Comparison of ENCODE assay signal across 9 mouse cellular contexts in the genomic region with DNA sequence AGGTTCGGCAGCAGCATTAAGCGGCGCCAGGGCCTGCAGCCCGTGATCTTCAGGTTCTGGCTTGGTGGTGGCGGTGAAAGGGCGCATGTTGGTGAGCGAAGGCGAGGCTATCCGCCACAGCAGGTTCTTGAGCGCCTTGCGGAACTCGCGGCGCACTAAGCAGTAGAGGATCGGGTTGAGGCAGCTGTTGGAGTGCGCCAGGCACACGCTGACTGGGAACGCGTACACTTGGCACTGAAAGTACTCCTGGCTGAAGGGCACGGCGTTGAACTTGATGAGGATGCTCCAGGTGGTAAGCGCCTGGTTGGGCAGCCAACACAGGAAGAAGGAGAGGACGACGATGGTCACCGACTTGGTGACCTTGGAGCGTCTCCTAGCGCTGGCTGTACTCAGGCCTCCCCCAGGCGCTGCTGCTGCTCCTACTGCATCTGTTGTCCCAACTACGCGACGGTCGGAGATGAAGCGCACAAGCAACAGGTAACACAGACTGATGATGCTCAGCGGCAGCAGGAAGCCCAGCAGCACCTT. TPM values are rescaled to one million over a fixed set of nuclear protein-coding genes. Genes with fewer than 3 reads are reported as not detected.
DNase-seq lines count a peak whose midpoint lies in the region; ATAC-seq and TF ChIP-seq lines count a peak whose summit lies in the region.
"Had no signal": no experiment of that assay in that cellular context is flagged by ENCODE, and none has a peak within 500 bp of the region (broad histone marks: within the 10 kb centered on the region; RNA-seq: fewer than 3 reads in every experiment).

No protein-coding gene starts in this region.

- no peak overlapping the region; the same call in 1 of the 2 replicates for H3K9ac ChIP-seq in neural tube, embryonic 11.5 days (ENCODE audit: low read length)
- no peak overlapping the region for H3K9ac ChIP-seq in limb, embryonic 15.5 days
- H3K9ac ChIP-seq in stomach, postnatal 0 days (ENCODE audit: low read length) = no peak overlapping the region

- peak; percentile 13; the same call in 1 of the 2 replicates for TF ChIP-seq CTCF in stomach, postnatal 0 days (IDR thresholded peaks at IDR 0.05; ENCODE audit: low read depth)

- DNase-seq in gastrocnemius, postnatal 10 days = peak; percentile 15
- DNase-seq in gastrocnemius, adult 8-10 months (ENCODE audit: low spot score in 2 of 2) = no peak
- peak; percentile 36 for DNase-seq in neural tube, embryonic 11.5 days (ENCODE audit: low spot score)
- no peak for DNase-seq in neural tube, embryonic 10.5 days (ENCODE audit: extremely low spot score, low spot score)
- DNase-seq in stomach, postnatal 0 days (ENCODE audit: low spot score) = no peak
- no peak for DNase-seq in thymus, postnatal 4 days
- DNase-seq in thymus, postnatal 25 days = no peak

- no peaks in the 10 kb centered on the region for H3K9me3 ChIP-seq in neural tube, embryonic 11.5 days (ENCODE audit: control insufficient read depth, low read length)
- H3K9me3 ChIP-seq in limb, embryonic 15.5 days = no peaks in the 10 kb centered on the region
- H3K9me3 ChIP-seq in stomach, postnatal 0 days (ENCODE audit: control insufficient read depth, low read length) = no peaks in the 10 kb centered on the region

- no peak overlapping the region for H3K27ac ChIP-seq in neural tube, embryonic 11.5 days (ENCODE audit: low read depth, low read length)
- H3K27ac ChIP-seq in limb, embryonic 15.5 days = no peak overlapping the region
- H3K27ac ChIP-seq in stomach, postnatal 0 days (replicated peaks) = no peak overlapping the region

- WGBS in neural tube, embryonic 11.5 days = 5% methylated on average over 34 of the region's 34 CpGs
- WGBS in limb, embryonic 15.5 days = 6% methylated on average over 34 of the region's 34 CpGs
- 5% methylated on average over 33 of the region's 34 CpGs for WGBS in stomach, postnatal 0 days

- no peaks in the 10 kb centered on the region for H3K36me3 ChIP-seq in neural tube, embryonic 11.5 days (ENCODE audit: control insufficient read depth, insufficient read depth, low read length)
- no peaks in the 10 kb centered on the region for H3K36me3 ChIP-seq in limb, embryonic 15.5 days
- no peaks in the 10 kb centered on the region for H3K36me3 ChIP-seq in stomach, postnatal 0 days (ENCODE audit: control insufficient read depth, insufficient read depth, low read length)

- peaks cover 38% of the 10 kb centered on the region for H3K27me3 ChIP-seq in neural tube, embryonic 11.5 days (ENCODE audit: control insufficient read depth, insufficient read depth, low read length)
- H3K27me3 ChIP-seq in limb, embryonic 15.5 days = peaks cover 59% of the 10 kb centered on the region
- peaks cover 26% of the 10 kb centered on the region for H3K27me3 ChIP-seq in stomach, postnatal 0 days (ENCODE audit: control insufficient read depth, insufficient read depth, low read length)

- peak overlapping the region; percentile 35 for H3K4me3 ChIP-seq in neural tube, embryonic 11.5 days (ENCODE audit: low read depth, low read length)
- peak overlapping the region; percentile 37 for H3K4me3 ChIP-seq in limb, embryonic 15.5 days
- H3K4me3 ChIP-seq in stomach, postnatal 0 days (ENCODE audit: low read depth, low read length) = peak overlapping the region; percentile 31

- peak overlapping the region; percentile 59 for H3K4me2 ChIP-seq in neural tube, embryonic 11.5 days (ENCODE audit: low read depth)
- peak overlapping the region; percentile 61 for H3K4me2 ChIP-seq in limb, embryonic 15.5 days
- peak overlapping the region; percentile 54 for H3K4me2 ChIP-seq in stomach, postnatal 0 days (replicated peaks; ENCODE audit: low read depth)

- TF ChIP-seq EP300 in stomach, postnatal 0 days (optimal IDR thresholded peaks at IDR 0.05) = no peak

- no peak for ATAC-seq in neural tube, embryonic 11.5 days (ENCODE audit: insufficient read depth, low FRiP score, low TSS enrichment)
- ATAC-seq in limb, embryonic 15.5 days (ENCODE audit: insufficient number of reproducible peaks, low FRiP score, low TSS enrichment, low read depth) = no peak
- ATAC-seq in stomach, postnatal 0 days (ENCODE audit: low FRiP score, low TSS enrichment) = peak; percentile 29; the same call in 1 of the 2 replicates

- peaks cover 17% of the 10 kb centered on the region for H3K4me1 ChIP-seq in neural tube, embryonic 11.5 days (ENCODE audit: control insufficient read depth, insufficient read depth, low read length)
- H3K4me1 ChIP-seq in limb, embryonic 15.5 days = peaks cover 25% of the 10 kb centered on the region
- H3K4me1 ChIP-seq in stomach, postnatal 0 days (replicated peaks; ENCODE audit: control insufficient read depth, insufficient read depth) = peaks cover 2% of the 10 kb centered on the region

RNA-seq across cellular contexts. Expression of a gene that starts 1.8 kb away (rescaled TPM):
- under 1 TPM; 0.07 TPM for total RNA-seq in gastrocnemius, postnatal 10 days (2021)
- total RNA-seq in gastrocnemius, adult 8-10 months (2022) = not detected
- 1.7 and 2.0 TPM in 2 replicates for polyA plus RNA-seq in neural tube, embryonic 11.5 days (2014; fragmentation: Nextera tagmentation; extraction: Ambion mirVana)
- 0.50 and 0.74 TPM in 2 replicates for polyA plus RNA-seq in limb, embryonic 15.5 days (2015; fragmentation: Nextera tagmentation; extraction: Ambion mirVana)
- polyA plus RNA-seq in stomach, postnatal 0 days (2015; fragmentation: Nextera tagmentation; extraction: Ambion mirVana) = 0.02 and 0.04 TPM in 2 replicates
- polyA plus RNA-seq: erythroblast, embryonic 14.5 days had no signal

RNA-seq across cellular contexts. Expression of a gene that starts 28.6 kb away (rescaled TPM):
- 10 to 100 TPM; 22.3 to 28.0 TPM for total RNA-seq in gastrocnemius, postnatal 10 days (2021)
- total RNA-seq in gastrocnemius, adult 8-10 months (2022) = 1 to 10 TPM in 3 of 4 experiments, under 1 TPM in 1; 0.61 to 1.4 (median 1.1) TPM
- polyA plus RNA-seq in neural tube, embryonic 11.5 days (2014; fragmentation: Nextera tagmentation; extraction: Ambion mirVana) = 1.6 and 2.2 TPM in 2 replicates
- 6.2 and 6.6 TPM in 2 replicates for polyA plus RNA-seq in limb, embryonic 15.5 days (2015; fragmentation: Nextera tagmentation; extraction: Ambion mirVana)
- polyA plus RNA-seq in stomach, postnatal 0 days (2015; fragmentation: Nextera tagmentation; extraction: Ambion mirVana) = 0.62 and 1.0 TPM in 2 replicates

RNA-seq across cellular contexts. Expression of a gene that starts 35.5 kb away (rescaled TPM):
- total RNA-seq in gastrocnemius, postnatal 10 days (2021) = not detected
- total RNA-seq in gastrocnemius, adult 8-10 months (2022) = not detected
- 0.09 and 0.15 TPM in 2 replicates for polyA plus RNA-seq in neural tube, embryonic 11.5 days (2014; fragmentation: Nextera tagmentation; extraction: Ambion mirVana)
- 0.50 and 0.62 TPM in 2 replicates for polyA plus RNA-seq in limb, embryonic 15.5 days (2015; fragmentation: Nextera tagmentation; extraction: Ambion mirVana)
- polyA plus RNA-seq in stomach, postnatal 0 days (2015; fragmentation: Nextera tagmentation; extraction: Ambion mirVana) = 0.04 TPM in 1 of 2 replicates, not detected in the other
- polyA plus RNA-seq: erythroblast, embryonic 14.5 days had no signal

RNA-seq across cellular contexts. Expression of a gene that starts 54.5 kb away (rescaled TPM):
- total RNA-seq in gastrocnemius, postnatal 10 days (2021) = 10 to 100 TPM; 14.0 to 16.9 TPM
- 10 to 100 TPM; 16.4 to 20.0 (median 17.6) TPM for total RNA-seq in gastrocnemius, adult 8-10 months (2022)
- polyA plus RNA-seq in neural tube, embryonic 11.5 days (2014; fragmentation: Nextera tagmentation; extraction: Ambion mirVana) = 13.0 and 16.2 TPM in 2 replicates
- 19.2 and 25.4 TPM in 2 replicates for polyA plus RNA-seq in limb, embryonic 15.5 days (2015; fragmentation: Nextera tagmentation; extraction: Ambion mirVana)
- 12.3 and 12.9 TPM in 2 replicates for polyA plus RNA-seq in stomach, postnatal 0 days (2015; fragmentation: Nextera tagmentation; extraction: Ambion mirVana)

Comparison
In these comparisons a context has a peak if more than half of its experiments do, and no peak if none do; other contexts are left out.
1. DNase-seq: peak in gastrocnemius, postnatal 10 days (single experiment) and neural tube, embryonic 11.5 days (single experiment); none in gastrocnemius, adult 8-10 months (0 of 2), neural tube, embryonic 10.5 days (single experiment), stomach, postnatal 0 days (single experiment), thymus, postnatal 4 days (single experiment) and thymus, postnatal 25 days (single experiment).
2. Peak in every context shown above with its lines, with median percentiles within 50 percentile points of each other: H3K4me2 ChIP-seq and H3K4me3 ChIP-seq.